Mouse (Mus musculus) ES-Bruce4 (cell line): ENCODE data around the gene Ppt2.

Experiments used
- CTCF ChIP-seq: IDR thresholded peaks from one replicate; pipeline ENCODE4 v1.8.1; 2011; ENCODE audit warnings: low read depth, low read length
- EP300 ChIP-seq: IDR thresholded peaks from 2 replicates; pipeline ENCODE4 v1.6.1; 2011; ENCODE audit warnings: low read depth, low read length; ENCODE audit not compliant: insufficient read depth
- POLR2A ChIP-seq: IDR thresholded peaks from one replicate; pipeline ENCODE4 v1.8.1; 2011; ENCODE audit warnings: low read length; ENCODE audit not compliant: insufficient read depth

DNA sequence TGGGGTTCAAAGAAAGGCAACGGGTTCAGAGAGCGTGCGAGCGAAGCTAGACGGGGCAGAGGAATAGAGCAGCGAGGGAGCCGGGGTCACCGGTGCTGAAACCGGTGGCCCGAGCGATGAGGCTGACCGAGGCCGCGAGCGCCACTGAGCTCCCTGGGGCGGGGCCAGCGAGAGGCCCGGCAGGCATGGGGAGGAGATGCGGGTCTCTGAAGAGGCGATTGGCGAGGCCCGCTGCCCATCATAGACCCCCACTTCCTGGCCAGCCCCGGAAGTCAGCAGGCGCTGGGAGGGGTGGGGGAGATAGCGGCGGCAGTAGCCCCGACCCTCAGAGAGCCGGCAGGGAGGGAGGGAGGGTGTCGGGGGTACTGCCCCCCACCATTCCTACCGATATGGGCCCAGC, 22.7 kb downstream of the Ppt2 start:
- TF ChIP-seq CTCF, result no peak
- TF ChIP-seq EP300, result no peak
- peak; percentile 92 for TF ChIP-seq POLR2A
